Mouse (Mus musculus): Measurements from ENCODE around the gene Cmya5. TPM values are rescaled to one million over a fixed set of nuclear protein-coding genes. Genes with fewer than 3 reads are reported as not detected.

The Cmya5 gene
- total RNA-seq, 2 experiments from 2014 or later = not detected

GRCm38 (mm10) chr13:93000640-93001351, 143.7 kb downstream of the Cmya5 start:
- no peak for ATAC-seq (replicated peaks; ENCODE audit: low FRiP score, poor library complexity, severe bottlenecking)

- no peak for ATAC-seq (replicated peaks; ENCODE audit: low FRiP score, poor library complexity, severe bottlenecking)
These were observed 144.7 kb downstream of the Cmya5 start for GRCm38 (mm10) chr13:92999860-93000259.

- ATAC-seq (replicated peaks; ENCODE audit: low FRiP score, poor library complexity, severe bottlenecking) = no peak
These were observed 149.8 kb downstream of the Cmya5 start for GRCm38 (mm10) chr13:92994743-92995142.

GRCm38 (mm10) chr13:92992823-92993222, 151.7 kb downstream of the Cmya5 start:
- no peak for ATAC-seq (replicated peaks; ENCODE audit: low FRiP score, poor library complexity, severe bottlenecking)

Other genes starting within 250 kb of the Cmya5 start
- gene Tent2, start 47.7 kb upstream of the Cmya5 start, total RNA-seq (2015; ENCODE audit: low replicate concordance) = 57.3 and 66.7 TPM in 2 replicates
- 58.4 and 83.7 TPM in 2 replicates for gene Tent2, start 47.7 kb upstream of the Cmya5 start, total RNA-seq (2017; ENCODE audit: low replicate concordance)
- gene Homer1, start 154.9 kb upstream of the Cmya5 start, total RNA-seq (2015; ENCODE audit: low replicate concordance) = 4.2 and 9.4 TPM in 2 replicates
- gene Homer1, start 154.9 kb upstream of the Cmya5 start, total RNA-seq (2017; ENCODE audit: low replicate concordance) = 8.5 and 8.7 TPM in 2 replicates